Mouse (Mus musculus) c-Kit-positive CD71-positive TER-119-negative erythroid progenitor cells, embryonic 14.5 days (primary cell): ENCODE data around the gene Rab11fip3.
"Not testable (repeated sequence)": the region's sequence is repeated elsewhere in the genome, so short reads cannot be mapped to it uniquely, and the experiment has no call there.

ENCODE experiments used
- DNase-seq: peaks from one replicate; pipeline ENCODE4 v3.0.0-alpha.2; 2013; ENCODE audit warnings: low read depth

The Rab11fip3 gene

DNA sequence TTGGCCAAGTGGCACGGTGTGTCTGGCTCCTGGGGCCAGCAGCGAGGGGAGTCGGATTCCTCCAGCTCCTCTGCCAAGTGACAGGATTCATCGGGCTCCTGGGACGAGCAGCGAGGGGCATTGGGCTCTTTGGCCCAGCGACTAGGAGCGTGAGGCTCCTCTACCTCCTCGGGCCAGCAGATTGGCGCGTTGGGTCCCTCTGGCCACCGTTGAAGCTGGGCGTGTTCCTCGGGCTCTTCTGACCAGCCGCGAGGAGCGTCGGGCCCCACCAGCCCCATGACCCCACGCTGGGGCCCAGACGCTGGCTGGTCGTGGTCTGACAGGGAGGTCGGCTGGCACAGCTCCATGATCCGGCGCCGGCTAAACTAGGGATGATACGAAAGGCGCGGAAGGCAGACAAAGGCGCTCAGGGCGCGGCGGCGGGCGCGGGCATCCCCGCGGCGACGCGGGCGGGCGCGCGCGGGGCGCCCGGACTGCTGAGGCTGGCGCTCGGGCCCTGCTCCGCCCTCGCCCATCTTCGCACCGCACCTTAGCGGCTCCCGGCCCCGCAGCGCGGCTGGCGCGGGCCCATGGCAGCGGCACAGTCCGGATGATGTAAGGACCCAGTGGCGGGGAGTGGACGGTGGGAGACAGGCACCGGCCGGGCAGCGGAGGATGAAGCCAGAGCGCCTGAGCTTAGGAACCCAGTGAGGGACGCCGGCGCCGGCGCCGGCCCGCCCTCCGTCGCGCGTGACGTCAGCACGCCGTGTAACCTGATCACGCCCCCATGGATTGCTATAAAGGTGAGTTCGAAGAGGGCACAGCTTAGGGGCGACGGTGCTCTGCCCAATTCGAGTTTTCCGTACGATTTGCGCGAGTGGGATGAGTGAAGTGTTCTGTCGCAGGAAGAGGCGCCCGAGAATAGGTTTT is at the start of gene Rab11fip3:
Gene Rab11fip3 (minus strand): TSS at position 725 of the 909 bp plus-strand sequence.
- peak; percentile 72 for DNase-seq

DNA sequence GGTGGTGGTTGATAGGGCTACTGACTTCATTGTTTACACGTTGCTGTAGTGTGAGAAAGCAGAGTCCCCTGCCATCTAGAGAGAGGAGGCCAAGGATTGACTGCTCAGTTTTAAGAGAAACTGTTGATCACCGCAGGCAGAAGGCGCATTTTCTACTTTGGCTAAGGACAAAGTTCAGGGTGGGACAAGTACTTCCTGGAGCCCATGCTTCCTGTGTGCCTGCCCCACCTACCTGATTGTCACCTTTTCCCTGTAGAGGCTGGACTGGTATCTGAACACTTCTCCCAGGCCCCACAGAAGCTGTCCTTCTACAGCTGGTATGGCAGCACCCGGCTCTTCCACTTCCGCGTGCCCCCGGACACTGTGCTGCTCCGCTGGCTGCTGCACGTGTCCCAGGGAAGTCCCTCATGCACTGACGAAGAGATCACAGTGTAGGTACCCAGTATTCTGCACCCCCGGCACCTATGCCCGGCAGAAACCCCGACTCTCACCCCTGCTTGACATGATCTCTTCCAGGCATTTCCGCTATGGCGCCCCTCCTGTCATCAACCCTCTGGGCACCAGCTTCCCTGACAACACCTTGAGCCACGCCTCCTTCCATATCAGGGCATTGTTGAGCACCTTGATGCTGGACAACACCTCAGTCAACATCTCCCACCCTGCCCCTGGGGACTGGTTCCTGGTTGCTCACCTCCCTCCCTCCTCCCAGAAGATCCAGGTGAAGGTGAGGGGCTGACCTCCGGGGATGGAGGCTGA is 47.3 kb upstream of the Rab11fip3 start:
- DNase-seq: no peak

DNA sequence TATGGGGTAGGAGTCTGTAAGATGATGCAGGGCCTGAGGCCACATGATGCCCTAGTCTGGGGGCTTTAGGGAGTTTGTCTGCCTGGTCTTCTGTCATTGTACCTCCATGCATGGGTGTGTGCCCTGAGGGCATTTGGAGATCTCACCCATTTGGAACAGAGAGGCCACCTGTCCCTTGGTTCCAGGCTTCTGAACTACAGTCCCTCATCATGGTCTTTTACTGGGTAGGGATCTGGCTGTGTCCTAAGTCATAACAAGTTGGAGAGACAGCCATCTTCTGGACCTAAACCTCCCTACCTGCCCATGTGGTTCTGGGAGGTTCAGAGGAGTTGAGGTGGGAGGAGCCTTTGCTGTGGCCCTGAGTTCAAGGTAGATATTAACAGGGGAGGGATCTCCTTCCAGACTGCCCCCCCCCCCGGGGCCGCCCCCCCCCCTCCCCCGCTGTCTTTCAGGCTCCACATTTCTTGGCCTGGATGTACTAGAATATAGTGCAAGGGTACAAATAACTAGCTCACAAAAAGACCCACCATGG is 46.7 kb upstream of the Rab11fip3 start:
- no peak for DNase-seq

DNA sequence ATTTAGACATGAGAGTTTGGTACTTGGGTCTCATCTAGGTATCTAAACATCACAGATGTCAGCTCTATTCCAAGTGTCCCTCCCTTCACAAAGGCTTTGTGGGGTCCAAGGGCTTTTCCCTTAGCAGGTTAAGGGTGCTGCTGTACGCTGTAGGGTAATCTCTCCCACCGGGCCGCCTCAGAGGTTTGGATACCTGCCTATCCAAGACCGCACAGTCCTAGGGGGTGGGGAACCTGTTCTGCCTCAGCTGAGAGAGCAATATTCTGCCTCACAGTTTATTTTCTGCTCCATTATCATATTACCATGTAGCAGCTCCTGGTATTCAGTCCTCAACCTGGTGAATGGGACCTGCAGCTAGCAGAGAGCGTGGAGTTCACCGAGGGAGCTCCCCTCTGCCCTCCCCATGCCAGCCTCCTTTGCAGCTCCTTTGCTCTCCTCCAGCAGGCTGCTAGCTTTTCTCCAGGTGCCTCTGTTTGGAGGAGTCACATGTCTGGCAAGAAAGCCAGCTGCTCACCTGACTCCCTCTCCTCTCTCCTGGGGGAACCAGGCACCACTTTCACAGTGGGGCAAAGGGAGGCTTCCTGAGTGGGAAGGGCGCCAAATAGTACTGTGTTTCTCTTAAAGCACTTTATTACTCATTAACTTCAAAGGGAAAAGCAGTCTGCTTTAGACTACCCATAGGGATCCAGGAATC is 46.0 kb upstream of the Rab11fip3 start:
- no peak for DNase-seq

DNA sequence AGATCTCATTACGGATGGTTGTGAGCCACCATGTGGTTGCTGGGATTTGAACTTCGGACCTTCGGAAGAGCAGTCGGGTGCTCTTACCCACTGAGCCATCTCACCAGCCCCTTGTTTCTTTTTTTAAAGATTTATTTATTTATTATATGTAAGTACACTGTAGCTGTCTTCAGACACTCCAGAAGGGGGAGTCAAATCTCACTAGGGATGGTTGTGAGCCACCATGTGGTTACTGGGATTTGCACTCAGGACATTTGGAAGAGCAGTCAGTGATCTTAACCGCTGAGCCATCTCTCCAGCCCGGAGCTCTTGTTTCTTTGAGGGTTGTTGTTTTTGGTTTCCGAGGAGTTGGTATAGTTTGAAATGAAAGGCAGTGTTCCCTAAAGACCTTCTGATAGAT is 45.1 kb upstream of the Rab11fip3 start:
- DNase-seq: not testable (repeated sequence)

DNA sequence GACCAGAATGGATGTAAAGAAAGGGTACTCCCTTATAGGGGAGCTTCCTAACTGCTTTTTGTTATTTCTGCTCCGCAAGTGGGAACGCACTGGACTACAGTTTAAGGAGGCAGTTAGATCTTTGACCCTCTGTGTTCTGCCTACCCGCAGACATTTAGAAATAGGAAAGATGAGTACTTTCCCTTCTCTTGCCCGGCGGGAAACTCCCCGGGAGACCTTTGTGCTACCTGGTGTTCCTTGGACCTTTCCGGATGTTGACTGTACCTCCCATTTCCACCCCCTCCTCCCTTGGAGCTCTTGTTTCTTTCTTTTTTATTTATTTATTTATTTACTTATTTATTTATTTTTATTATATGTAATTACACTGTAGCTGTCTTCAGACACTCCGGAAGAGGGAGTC is 44.7 kb upstream of the Rab11fip3 start:
- no peak for DNase-seq

DNA sequence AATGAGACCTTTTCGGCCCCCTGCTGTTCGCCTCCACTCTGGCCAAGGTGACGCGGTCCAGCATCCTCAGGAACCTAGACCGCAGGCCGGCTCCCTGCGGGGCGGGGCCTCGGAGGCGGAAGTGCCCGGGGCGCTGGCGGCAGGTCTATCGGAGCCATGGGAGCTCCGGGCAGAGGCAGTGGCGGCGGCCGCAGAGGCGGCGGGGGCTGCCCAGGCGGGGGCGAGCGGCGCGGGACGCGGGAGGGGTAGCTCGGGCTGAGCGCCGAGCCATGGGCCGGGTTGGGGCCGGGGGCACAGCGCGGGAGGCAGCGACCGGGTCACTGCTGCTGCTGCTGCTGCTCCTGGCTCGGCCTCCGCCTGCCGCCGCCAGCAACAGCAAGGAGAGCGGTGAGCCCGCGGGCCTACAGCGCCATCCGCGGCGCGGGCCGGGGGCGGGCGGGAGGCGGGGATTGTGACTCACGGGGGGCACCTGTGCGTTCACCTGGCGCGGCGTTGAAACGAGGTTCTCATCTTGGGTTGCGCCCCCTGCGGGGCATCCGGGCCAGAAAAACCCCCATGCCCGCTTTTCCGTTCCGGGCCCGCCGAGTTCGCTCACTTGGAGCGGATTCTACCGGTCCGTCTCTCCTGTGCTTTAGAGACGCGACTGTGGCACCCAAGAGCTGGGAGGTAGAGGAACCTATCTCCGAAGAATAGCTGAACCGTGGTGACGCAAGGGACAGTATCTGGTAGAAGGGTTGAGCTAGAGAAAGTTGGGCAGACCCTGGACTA is 44.0 kb upstream of the Rab11fip3 start, which contains the start of gene Tmem8:
Gene Tmem8 (plus strand): TSS at position 119 of the 768 bp plus-strand sequence.
- no peak for DNase-seq

DNA sequence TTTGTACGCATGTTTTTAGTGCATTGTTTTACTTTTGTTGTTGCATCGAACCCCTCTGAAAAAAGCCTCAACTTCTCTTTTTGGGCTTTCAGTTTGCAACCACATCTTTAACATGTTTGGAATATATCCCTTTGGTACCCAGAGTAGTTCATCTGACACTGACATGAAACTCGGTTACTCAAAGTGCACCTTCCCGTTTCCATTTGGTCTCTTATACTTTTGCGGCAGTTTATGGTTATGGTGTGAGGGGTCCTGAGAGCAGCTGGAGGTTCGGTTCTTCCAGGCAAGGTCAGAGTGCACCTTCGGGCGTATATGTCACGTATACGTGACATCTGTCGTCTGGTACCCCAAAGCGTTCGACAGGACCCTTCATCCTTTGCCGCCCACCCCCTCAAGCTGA is 43.4 kb upstream of the Rab11fip3 start:
- no peak for DNase-seq

DNA sequence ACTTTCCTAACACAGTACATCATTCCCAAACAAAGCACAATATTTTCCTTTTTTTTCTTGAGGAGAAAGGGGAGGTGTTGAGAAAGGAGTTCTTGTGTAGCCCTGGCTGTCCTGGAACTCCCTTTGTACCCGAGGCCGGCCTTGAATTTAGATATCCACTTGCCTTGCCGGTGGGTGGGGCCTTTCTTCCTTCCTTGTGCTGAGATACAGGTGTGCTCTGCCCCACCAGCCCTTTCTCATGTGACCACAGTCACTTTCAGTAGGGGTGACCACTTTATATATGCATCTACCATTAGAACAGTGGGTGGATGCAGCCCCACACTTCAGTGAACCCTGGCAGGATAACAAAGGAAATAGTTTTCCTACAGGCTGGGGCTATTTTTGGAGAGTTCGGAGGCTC is 42.4 kb upstream of the Rab11fip3 start:
- no peak for DNase-seq

DNA sequence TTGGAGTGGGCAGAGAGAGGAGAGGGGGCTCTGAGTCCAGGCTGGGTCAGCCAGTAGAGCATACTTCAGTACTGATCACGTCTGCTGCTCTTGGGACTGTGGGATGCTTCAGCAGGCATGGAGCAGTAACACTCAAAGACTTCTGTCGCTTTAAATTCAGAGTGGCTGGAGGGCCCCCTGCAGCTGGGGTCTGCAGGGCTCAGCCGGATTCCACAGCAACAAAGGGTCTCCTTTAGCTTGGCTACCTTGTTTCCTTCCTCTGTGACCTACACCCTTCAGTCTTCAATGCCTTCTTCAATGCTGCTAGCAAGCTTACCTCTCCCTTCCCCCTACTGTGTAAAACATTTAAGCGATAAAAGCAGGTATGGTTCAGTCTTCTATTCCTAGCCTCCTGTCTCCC is 41.7 kb upstream of the Rab11fip3 start:
- no peak for DNase-seq

DNA sequence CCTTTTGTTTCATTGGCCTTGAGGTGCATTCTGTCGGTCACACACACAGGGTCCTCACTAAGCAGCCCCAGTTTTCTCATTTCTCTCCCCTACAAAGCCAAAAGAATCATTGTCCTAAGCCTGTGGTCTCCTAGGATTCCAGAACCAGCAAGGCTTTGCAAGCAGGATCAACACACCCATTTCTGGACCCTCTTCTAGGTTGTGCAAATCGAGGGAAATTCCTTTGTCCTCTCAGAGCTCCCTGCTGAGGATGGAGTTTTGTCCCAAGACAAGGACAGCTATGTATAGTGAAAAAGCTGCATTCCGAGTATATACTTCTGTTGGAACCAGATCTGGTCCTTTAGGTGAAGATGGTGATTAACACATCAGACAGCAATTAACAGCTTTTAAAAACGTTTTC is 40.8 kb upstream of the Rab11fip3 start:
- no peak for DNase-seq

DNA sequence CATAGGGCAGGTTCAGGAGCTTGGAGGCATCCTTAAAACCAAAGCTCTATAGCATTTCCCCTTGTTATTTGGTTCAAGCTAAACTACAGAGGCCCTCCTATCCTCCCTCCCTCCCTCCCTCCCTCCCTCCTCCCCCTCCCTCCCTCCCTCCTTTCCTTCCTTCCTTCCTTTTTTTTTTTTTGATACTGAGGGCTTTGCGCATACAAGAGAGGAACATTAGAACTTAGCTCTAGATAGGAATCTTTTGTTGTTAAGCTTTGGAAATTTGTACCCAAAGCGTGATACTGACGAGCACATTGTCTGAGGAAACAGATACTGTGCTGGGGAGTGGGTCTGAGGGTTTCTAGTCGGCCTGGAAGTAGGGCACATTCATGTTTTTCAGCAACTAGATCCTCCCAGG is 36.3 kb upstream of the Rab11fip3 start:
- no peak for DNase-seq

DNA sequence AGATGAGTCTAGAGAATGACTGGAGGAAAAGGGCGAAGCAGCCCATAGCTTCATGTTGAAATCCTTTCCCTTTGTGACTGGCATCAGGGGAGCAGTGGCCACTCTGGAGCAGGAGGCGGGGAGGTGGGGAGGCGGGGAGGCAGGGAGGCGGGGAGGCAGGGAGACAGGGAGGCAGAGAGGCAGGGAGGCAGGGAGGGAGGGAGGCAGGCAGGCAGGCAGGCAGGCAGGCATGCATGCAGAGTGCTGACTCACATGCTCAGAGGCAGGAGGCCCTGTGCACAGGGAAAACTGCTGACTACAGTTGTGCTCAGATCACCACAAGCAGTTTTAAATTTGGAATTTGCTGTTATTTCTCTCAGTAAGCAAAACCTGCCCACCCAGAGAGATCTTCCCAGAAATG is 32.1 kb upstream of the Rab11fip3 start:
- DNase-seq: no peak

DNA sequence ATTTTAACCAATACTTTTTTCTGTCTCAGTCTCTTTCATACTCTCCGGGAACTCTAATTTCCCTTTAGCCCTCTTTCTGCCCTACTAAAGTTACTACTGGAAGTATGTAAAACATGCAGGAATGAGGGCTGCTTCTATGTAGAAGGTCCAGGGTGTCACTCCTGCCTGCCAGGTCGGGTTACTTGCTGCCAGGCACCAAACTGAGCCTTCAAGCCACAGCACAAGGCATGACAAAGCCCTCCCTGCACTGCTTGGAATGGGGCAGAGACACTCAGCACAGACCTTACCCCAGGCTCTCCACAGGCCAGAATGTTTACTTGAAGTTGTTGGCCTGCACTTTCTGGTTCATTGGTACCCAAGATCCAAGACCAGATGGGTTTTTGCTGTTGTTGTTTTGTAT is 30.8 kb upstream of the Rab11fip3 start:
- DNase-seq: no peak

DNA sequence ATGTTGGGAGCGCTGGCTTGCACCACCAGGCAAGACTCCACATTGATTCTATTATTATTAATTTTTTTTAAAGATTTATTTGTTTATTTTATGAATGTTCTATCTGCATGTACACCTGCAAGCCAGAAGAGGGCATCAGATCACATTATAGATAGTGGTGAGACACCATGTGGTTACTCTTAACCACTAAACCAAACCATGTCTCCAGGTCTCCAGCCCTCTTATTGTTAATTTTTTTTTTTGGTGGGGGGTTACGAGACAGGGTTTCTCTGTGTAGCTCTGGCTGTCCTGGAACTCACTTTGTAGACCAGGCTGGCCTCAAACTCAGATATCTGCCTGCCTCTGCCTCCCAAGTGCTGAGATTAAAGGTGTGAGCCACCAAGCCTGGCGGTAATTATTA is 30.0 kb upstream of the Rab11fip3 start:
- DNase-seq: not testable (repeated sequence)

DNA sequence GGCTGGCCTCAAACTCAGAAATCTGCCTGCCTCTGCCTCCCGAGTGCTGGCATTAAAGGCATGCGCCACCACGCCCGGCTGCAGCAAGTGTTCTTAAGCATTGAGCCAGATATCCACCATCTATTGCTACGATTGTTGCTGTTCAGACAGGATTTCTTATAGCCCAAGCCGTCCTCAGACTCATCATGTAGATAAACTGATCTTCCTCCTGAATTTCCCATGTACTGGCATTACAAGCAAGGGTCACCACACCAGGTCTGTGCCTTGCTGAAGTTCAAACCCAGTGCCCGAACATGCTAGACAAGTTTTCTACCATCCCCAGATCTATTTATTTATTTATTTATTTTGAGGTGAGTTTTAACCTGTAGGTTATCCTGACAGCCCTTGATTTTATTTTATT is 29.1 kb upstream of the Rab11fip3 start:
- DNase-seq: no peak

DNA sequence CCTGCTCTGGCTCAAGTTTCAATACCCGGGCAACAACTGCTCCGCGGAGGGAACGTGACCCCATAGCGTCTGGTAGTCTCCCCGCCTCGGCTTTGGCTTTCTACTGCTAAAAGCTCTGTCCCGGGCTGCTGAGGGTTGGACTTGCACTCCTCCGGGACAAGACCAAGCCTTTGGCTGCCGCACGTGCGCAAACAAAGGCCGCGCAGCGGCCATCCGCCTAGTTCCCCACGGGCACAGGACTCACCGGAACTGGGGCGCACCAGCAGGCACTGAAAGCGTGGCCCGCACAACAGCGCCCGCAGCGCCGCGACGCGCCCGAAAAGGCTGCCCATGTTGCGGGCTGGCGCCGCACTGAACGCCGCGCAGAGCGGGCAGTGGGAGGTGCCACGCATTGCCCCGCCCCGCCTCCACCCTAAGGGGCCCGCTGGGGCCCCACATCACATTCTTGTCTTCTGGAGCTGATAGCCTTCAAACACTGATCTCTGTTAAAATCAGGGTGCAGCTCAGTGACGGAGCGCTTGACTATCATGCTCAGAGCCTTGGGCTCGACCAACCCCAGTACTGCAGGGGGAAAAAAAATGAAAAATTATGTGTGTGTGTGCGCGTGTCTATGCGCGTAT is 25.9 kb upstream of the Rab11fip3 start, which contains the start of gene Nme4:
Gene Nme4 (minus strand): TSS at position 482 of the 620 bp plus-strand sequence.
- peak; percentile 76 for DNase-seq

DNA sequence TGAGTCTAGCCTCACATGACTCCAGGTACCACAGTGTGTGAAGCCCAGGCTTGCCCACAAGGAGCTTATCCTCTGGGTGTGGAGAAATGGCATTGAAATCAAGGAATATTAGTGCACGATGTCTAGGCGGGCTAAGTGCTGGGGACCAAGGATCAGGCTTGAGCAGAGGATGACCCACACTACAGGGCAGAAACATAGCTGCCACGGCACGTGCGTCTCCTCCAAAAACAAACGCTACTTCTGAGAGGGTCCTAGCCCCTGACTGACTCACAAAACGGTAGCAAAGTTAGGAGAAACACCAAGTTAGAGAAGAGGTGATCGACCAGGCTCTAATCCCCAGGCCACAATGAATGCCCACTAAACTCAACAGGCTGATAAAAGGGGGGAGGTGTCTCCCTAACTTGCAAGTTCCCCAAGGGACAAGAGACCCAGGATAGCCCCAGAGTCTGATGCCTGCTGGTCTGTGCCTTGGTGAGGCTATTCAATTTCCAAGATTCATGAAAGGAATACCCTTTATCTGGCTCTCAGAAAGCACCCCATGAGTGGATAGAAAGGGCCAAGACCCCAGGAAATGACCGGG is 25.3 kb upstream of the Rab11fip3 start:
- no peak for DNase-seq

DNA sequence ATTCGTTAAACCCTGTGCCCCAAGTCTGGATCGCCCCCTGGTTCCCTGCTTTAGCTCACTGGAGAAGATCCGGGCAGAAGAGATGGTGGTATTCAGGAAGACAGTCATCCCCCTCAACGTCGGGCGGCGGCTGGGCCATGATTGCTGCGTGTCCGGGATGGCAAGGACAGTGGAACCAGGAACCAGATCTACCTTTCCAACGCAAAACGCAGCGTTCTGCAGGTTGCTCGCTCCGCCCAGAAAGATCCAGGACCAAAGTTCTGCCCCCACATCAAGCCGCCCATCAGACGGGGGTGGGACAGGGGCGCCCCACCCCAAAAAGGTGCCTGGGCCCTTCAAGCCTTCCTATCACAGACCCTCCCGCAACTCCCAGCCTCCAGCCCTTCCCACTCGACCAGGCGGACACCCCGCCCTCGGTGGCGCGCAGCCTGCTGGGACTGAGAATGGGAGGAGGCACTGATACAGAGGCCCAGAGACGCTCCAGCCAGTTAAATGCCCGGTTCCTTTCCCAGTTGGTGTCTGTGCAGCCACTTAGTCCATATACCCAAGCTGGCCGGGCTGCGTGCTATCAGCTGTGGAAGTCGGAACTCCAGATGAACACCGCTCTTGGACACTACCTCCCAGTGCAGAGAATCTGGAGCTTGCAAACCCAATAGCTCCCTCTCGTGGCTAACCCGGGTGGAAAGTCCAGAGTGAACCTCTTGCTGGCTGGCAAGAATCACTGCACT is 20.7 kb upstream of the Rab11fip3 start, which contains the start of gene Decr2:
Gene Decr2 (minus strand): TSS at position 433 of the 728 bp plus-strand sequence.
- peak; percentile 86 for DNase-seq
